In genomic region chr11:77084001-77084682, GRCm38 (mm10) we compare ENCODE assay signal across 19 mouse cellular contexts. TPM values are rescaled to one million over a fixed set of nuclear protein-coding genes. Genes with fewer than 3 reads are reported as not detected.
DNase-seq lines count a peak whose midpoint lies in the region.
"Had no signal": no experiment of that assay in that cellular context is flagged by ENCODE, and none has a peak within 500 bp of the region (broad histone marks: within the 10 kb centered on the region; RNA-seq: fewer than 3 reads in every experiment).

No protein-coding gene starts in this region.

- DNase-seq in heart, adult 11 months = peak; percentile 66
- no peak for DNase-seq in heart, adult 8-10 months (ENCODE audit: low spot score)
- peak; percentile 52 for DNase-seq in adipocyte (ENCODE audit: low spot score)
- DNase-seq in gonadal fat pad, adult 2 months (ENCODE audit: low read depth) = peak; percentile 55
- DNase-seq in left cerebral cortex, adult 11 months (ENCODE audit: low spot score) = no peak
- no peak for DNase-seq in forebrain, embryonic 10.5 days (ENCODE audit: extremely low spot score, low spot score)
- DNase-seq: adrenal gland, adult 2 months; adrenal gland, postnatal 25 days; cerebellum, adult 11 months; cerebellum, adult 18-20 months; cerebellum, adult 8-10 months; cerebellum, adult 9-11 months; cerebellum, postnatal 14 days; cerebellum, postnatal 36 days; embryo, embryonic 11 days had no signal

- H3K4me1 ChIP-seq in forebrain, embryonic 10.5 days = no peaks in the 10 kb centered on the region
- H3K4me1 ChIP-seq: embryonic facial prominence, embryonic 13.5 days; embryonic facial prominence, embryonic 15.5 days; forebrain, embryonic 12.5 days had no signal

- H3K9me3 ChIP-seq in forebrain, embryonic 10.5 days = no peaks in the 10 kb centered on the region
- H3K9me3 ChIP-seq: embryonic facial prominence, embryonic 13.5 days; embryonic facial prominence, embryonic 15.5 days; forebrain, embryonic 12.5 days had no signal

- H3K36me3 ChIP-seq in forebrain, embryonic 10.5 days (replicated peaks) = no peaks in the 10 kb centered on the region
- H3K36me3 ChIP-seq: embryonic facial prominence, embryonic 13.5 days; embryonic facial prominence, embryonic 15.5 days; forebrain, embryonic 12.5 days had no signal

- H3K27me3 ChIP-seq in forebrain, embryonic 10.5 days (ENCODE audit: poor library complexity, severe bottlenecking) = peaks cover 12% of the 10 kb centered on the region; the same call in 1 of the 2 replicates

- H3K27ac ChIP-seq in forebrain, embryonic 10.5 days = no peak overlapping the region
- H3K27ac ChIP-seq: embryonic facial prominence, embryonic 13.5 days; embryonic facial prominence, embryonic 15.5 days; forebrain, embryonic 12.5 days had no signal

- WGBS in forebrain, embryonic 10.5 days = 73% methylated on average over 5 of the region's 5 CpGs

- no peak overlapping the region for H3K4me3 ChIP-seq in forebrain, embryonic 10.5 days
- H3K4me3 ChIP-seq: embryonic facial prominence, embryonic 13.5 days; embryonic facial prominence, embryonic 15.5 days; erythroblast, embryonic 14.5 days; forebrain, embryonic 12.5 days had no signal

RNA-seq across cellular contexts. Expression of gene Nsrp1, which starts 5.9 kb away (rescaled TPM):
- 10 to 100 TPM in 2 of 4 experiments, 1 to 10 TPM in 2; 8.7 to 11.1 (median 9.9) TPM for total RNA-seq in heart, adult 8-10 months (2022)
- polyA plus RNA-seq in gonadal fat pad, adult 2 months (2012; rRNA removed) = 1.1 and 2.3 TPM in 2 replicates
- polyA plus RNA-seq in forebrain, embryonic 10.5 days (2016; fragmentation: Nextera tagmentation; extraction: Ambion mirVana) = 65.5 and 70.4 TPM in 2 replicates

Comparison
In these comparisons a context has a peak if more than half of its experiments do, and no peak if none do; other contexts are left out.
1. DNase-seq: peak in heart, adult 11 months (single experiment), adipocyte (single experiment) and gonadal fat pad, adult 2 months (single experiment); none in heart, adult 8-10 months (single experiment), left cerebral cortex, adult 11 months (single experiment) and forebrain, embryonic 10.5 days (single experiment).
2. RNA of gene Nsrp1, which starts 5.9 kb away (polyA plus RNA-seq): 65.5 to 70.4 TPM in forebrain, embryonic 10.5 days; 1.1 to 2.3 TPM in gonadal fat pad, adult 2 months; every median in the first group is over 10 times any median in the second.